Mouse (Mus musculus): ENCODE results near the gene Zmynd10.

The Zmynd10 gene

DNA sequence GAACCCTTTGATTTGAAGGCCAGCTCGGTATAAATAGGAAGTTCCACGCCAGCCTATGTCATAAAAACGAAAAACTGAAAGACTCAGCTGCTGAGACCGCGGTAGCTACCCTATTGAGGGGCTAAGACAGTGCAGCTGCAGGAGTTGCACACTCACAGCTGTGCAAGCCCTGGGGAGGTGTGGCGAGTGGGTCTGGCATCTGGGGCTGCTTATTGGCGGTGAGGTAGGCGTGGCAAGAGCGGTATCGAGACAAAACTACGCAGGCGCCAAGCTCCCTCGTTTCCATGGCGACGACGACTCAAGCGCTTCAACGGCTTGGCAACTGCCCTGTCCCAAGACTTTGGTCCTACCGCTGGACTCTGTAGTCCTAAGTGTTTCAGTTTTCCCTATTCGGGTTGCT lies at the start of gene Zmynd10:
Gene Zmynd10 (plus strand): TSS at position 273 of the 400 bp plus-strand sequence.
- CTCF ChIA-PET: interaction anchor here (0.6 kb wide), 1 partner anchor 277 kb away, joined by 16 read pairs; no protein-coding TSS in a partner anchor

DNA sequence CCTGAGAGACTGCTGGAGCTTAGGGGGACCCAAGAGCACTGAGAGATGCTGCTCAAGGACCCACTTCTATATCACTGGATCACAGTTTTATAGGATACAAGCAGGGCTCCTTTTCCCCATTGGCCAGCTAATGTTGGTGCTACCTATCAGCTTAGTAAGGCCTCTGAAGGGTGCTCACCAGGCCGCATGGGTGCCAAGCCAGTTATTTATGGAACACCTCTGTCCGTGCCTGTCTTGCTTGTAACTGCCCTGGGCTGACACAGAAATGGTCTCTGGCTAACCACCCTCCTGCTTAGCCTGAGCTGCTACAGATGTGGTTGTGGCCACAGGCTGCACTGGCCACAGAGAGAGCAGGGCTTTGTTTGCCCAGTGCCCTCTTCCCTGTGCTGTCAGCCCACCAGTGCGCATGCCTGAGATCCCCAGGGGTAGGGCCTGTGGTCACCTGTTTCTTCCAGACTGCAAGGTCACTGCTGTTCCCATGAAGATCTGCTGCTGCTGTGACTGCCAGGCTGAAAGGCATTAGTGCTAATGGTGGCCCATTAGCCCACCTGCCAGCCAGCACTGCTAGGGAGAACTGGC lies 46.3 kb upstream of the Zmynd10 start:
- CTCF ChIA-PET: interaction anchor here (0.9 kb wide), 1 partner anchor 30 kb away, joined by 3 read pairs; no protein-coding TSS in a partner anchor

DNA sequence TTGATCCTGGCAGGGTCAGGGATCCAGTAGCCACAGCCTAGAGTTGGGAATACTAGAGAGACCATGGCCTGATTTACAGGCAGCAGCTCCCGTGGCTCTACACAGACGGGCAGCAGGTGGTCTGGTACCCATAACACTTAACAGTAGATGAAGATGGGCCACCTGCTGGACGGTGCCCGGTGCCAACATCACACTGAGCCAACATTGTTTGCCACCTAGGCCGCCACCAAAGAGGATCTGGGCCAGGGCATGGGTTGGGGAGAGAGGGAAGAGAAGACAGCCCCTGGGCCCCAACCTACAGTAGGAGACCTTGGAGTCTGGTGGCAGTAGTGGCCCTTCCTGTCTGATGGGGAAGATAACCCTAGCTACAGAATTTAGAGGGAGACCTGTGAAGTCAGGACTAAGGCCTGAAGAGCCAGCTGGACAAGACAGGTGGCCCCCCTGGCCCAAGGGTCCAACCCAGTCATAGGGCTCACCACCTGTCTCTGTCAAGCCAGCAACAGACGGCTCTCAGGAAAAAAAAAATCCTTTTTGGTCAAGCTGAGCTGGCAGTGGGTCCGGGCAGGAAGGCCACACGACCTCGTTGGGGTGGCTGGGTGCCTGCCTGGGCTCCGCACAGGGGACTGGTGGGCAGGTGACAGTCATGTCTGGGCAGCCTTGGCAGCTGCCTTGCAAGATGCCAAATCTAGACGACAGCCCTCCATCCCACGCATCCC lies 44.8 kb upstream of the Zmynd10 start:
- CTCF ChIA-PET: no interaction called here

DNA sequence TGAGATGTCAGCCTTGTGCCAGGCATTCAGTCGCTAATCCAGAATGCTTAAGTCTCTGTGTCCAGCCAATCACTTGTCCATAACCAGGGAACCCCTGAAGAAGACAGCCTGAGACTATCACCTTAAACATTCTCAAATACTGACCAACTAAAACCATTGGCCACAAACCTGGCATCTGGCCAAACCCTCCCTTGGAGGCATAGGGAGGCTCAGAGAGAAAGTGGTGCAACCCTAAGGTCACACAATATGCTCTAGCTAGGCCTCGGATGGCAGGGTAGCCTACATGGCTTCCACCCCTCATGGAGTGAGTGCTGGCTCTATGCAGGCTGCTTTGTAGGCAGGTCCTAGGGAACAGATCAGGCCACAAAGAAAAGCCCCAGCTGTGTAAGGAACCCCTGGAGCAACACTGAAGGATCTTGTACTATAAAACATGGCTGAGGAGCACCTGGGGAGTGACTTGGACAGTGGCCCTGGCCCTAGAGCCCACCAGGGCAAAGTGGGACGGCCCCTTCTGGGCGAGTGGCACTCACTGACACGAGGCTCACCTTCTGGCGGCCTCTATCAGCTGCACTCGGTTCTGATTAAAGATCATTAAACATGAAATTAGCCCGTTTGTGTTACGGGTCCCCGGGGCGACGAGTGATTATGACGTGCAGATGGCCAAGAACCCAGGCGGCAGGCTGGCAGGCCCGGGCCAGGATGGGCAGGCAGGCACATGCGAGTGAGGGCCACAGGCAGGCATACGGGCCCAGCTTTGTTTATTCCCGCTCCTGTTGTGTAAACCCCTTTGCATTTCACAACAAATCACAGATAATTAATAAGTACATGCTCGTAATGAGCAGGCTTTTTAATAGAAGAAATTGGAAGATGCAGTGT lies 42.2 kb upstream of the Zmynd10 start:
- CTCF ChIA-PET: no interaction called here

DNA sequence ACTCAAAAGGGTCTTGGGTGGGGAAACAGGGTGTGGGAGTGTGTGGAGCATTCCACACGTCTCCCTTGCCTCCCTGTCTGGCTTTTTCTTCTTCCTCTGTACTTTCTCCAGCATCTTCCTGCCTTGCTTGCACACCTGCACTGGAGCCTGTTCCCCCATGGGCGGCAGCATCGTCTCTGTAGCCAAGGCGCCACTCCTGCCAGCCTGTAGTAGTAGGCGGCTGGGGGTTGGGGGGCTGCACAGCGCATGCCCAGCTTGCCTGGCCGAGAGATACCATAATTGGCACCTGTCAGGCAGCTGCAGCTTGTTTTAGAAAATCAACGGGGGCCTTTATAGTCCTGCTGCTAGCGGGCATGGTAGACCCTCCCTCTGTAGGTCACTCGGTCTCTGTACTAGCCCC lies 38.8 kb upstream of the Zmynd10 start:
- CTCF ChIA-PET: no interaction called here

DNA sequence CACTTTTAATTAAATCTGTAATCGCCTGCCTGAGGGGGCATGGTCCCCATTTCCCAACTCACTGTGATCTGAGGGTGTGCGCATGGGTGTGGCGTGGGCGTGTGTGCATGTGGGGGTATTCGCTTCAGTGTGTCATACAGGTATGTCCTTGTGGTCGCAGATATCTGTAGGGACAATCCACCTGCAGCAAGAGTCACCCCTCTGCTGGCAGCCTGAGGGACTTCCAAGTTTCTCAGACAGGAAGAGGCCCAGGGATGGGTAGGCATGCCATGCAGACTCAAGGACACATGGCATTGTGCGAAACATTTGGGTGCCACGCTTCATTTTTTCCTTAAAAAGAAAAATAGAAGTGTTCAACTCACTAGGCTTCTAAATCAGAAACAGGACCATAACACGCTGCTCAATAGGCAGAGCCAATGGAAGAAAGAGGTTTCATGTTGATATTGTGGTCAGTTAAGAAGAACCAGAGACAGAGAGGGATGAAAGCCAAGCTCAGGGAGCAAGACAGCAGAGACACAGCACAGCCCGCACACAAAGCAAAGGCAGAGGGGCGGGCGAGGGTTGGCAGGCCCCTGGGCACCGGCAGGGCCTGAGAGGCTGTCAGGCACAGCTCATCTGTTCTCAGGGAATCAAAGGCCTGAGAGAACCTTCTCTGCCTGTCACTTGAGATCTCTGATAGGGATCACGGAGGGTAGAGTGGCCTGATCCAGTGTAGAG lies 36.6 kb upstream of the Zmynd10 start:
- CTCF ChIA-PET: no interaction called here

DNA sequence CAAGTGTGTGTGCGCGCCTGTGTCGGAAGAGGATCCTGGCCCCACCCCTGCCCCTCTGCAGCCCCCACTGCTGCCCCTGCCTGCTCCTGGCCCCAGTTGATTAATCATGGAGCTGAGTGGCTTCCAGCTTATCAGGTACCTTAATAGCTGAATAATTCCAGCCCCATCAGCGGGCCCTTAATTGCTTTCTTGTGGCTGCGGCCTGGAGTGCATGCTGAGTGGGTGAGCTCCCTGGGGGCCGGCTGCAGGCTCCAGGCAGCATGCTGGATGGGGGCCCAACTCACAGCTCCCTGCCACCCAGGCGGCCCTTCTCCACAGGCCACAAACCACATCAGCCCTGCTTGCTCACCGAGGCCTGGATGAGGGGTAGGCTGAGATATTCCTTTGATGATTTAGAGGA lies 35.7 kb upstream of the Zmynd10 start:
- CTCF ChIA-PET: interaction anchor here (0.7 kb wide), 1 partner anchor 1271 kb away, joined by 4 read pairs; no protein-coding TSS in a partner anchor

DNA sequence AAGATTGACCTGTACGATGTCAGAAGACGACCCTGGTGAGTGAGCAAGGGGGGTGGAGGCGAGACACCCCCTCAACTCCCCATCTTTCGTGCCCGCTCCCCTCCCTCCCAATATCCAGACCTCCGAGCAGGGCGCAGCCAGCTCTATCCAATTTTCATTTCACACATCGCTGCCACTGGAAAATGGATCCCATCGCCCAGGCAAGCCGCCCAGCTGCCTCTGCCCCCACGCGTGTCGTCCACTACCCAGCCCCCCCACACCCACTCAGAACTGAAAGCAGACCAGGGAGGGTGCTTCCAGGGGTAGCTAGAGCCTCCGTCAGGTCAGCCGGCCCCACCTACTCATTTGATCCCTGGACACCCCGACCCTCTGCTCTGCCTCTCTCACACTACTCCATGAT lies 34.8 kb upstream of the Zmynd10 start:
- CTCF ChIA-PET: no interaction called here

DNA sequence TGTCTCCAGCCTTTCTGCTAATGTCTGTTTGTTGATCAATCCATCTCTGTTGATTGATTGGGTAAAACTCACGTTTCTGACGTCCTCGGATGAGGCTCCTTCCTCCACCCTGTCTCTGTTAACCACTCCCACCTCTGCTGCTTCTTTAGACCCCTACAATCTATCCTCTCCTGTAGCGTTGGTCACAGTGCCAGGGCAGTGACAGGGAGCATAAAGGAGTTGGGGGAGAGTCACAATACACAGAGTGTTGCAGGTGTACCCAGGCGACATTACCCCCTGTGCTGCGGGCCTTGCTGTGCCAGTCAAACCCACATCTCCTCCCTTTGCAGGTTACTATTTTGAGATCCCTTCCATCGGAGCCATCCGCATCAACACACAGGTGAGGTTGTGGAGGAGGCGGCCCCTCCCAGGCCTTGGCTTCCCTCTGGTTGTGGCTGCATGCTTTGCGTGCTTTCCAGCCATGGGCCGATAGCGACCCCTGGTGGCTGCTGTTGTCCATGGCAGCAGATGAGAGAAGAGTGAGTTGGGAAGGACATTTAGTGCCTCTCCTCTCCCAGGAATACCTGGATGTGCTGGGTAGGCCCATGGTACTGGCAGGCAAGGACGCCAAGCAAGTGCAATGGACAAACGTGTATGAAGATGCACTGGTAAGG lies 32.7 kb upstream of the Zmynd10 start:
- CTCF ChIA-PET: no interaction called here

DNA sequence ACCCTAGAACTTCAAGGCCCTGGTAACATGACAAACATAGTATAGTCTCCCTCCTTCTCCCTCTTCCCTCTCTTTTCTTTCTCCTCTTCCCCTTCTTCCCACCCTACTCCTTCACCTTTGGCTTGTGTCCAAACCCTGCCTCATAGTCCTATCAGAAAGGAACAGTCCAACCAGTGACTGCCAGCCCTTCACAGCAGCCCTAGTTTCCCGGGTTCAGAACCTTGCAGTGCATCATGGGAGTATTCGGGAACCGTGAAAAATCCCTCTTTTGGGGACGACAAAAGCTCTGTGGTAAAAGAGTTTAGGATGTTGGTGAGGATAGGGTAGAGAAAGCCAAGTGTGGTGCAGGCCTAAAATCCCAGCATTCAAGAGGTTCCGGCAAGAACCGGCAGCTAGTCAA lies 26.8 kb upstream of the Zmynd10 start:
- CTCF ChIA-PET: interaction anchor here (0.7 kb wide), 1 partner anchor 152 kb away, joined by 5 read pairs; no protein-coding TSS in a partner anchor

DNA sequence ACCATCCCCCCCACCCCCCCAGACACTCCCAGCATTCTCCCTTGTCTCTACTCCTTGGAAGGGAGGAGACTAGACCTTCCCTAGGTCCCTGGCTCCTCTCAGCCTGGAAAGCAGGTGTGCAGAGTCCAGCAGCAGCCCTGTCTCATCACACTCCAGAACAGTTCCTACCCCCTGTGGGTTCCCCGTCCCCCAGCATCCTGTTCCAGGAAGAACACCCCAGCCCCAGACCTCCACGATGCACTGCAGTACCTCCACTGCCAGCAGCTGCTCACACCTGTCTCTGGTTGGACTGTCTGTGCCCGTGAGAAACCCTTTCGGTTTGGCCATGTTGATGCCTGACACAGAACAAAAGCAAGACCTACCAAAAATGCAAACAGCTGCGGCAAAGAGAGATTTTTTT lies 25.9 kb upstream of the Zmynd10 start:
- CTCF ChIA-PET: interaction anchor here (0.7 kb wide), 1 partner anchor 153 kb away, joined by 5 read pairs; no protein-coding TSS in a partner anchor

DNA sequence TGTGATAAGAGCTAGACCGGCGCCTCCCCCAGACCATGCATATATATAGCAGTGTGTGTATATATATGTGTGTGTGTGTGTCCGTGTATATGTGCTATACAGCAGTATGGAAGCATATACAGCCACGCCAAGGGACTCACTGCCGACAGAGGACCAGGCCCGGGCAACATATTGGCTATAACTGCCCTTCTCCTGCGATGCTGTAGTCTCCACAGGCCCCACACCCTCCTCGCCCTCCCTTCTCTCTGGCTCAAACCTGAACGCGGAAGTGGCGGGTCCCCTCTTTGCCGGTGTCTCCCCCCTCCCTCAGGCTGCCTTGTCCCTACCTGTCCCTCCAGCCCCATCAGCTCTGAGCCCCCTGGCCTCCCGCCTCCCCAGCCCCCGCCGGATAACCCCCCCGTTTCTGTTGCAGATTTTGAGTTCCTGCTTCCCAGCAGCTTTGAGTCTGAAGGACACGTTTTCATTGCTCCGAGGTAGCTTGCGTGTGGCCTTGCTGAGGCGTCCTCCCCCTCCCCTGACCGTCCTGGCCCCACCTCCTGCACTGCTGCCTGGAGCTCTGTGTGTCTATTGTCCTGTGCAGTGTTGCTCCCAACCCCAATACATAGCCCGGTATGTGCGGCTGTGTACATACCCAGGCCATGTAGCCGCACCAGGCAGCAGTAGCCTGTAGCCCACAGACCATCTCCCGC lies 25.2 kb upstream of the Zmynd10 start:
- CTCF ChIA-PET: no interaction called here

DNA sequence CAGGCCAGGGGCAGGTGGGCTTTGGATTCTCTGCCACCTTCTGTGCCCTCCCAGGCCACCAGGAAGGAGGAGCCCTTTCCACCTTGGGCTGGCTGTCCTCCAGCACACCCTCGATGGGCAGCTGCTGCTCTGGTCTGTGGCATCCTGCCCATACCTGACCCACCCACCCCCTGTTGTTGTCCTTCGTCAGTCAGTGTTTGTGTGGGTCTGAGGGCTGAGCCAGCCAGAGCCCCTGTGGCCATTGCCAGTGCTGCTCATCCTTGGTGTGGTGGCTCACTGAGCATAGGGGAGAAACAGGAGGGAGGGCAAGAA lies 24.7 kb upstream of the Zmynd10 start:
- CTCF ChIA-PET: no interaction called here

DNA sequence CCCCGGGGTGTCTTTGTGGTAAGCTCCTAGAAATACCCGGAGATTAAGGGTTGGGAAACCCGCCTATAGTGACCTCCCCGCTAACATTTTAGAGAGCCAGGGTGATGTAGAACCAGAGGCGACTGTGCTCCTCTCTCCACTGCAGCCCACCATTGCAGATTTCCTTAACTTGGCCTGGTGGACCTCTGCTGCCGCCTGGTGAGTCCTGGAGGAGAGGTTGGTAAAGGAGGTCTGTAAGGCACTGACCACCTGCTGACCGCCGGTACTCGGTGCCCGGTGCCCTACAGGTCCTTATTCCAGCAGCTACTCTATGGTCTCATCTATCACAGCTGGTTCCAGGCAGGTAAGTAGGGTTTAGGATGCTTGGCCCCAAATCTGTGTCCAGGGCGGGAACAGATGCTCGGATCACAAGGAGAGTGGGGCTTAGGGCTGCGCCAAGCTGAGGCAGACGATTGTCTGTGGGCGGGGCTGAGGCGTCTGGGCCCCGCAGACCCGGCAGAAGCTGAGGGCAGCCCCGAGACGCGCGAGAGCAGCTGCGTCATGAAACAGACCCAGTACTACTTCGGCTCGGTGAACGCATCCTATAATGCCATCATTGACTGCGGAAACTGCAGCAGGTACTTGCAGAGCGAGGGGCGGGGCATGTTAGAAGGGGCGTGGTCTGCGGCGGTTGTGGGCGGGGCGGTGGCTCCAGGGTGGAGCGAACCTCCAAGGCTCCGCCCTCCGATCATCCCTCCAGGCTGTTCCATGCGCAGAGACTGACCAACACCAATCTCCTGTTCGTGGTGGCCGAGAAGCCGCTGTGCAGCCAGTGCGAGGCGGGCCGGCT lies 20.7 kb upstream of the Zmynd10 start:
- CTCF ChIA-PET: no interaction called here

DNA sequence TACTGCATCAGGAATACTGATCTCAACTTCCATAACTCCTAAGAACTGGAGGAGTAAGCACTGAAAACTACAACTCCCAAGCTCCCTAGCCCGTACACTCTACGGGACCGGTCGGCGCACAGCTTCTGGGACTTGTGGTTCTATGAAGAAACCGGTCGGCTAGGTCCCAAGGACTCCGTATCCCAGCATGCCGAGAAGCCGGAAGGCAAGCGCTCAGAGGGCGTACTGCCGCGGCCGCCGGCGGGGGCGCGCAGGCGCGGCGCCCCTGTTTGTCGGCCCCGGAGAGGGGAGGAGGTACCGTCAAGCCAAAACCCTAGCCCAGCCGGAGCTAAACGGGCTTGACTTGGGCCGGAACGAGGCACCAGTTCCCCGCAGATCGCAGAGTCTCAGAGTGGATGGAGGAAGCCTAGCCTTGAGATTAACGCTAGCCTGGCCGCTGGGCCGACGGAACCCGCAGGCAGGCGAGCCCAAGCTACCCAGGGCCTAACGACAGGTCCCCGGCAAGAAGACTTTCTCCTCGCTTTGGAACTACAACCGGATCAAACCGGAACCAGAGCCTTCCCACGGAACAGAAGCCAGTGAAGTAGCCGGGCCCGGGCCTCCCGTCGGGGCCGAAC lies 13.2 kb upstream of the Zmynd10 start, which contains the start of gene Tmem115:
Gene Tmem115 (plus strand): TSS at position 155 of the 617 bp plus-strand sequence.
- CTCF ChIA-PET: no interaction called here

DNA sequence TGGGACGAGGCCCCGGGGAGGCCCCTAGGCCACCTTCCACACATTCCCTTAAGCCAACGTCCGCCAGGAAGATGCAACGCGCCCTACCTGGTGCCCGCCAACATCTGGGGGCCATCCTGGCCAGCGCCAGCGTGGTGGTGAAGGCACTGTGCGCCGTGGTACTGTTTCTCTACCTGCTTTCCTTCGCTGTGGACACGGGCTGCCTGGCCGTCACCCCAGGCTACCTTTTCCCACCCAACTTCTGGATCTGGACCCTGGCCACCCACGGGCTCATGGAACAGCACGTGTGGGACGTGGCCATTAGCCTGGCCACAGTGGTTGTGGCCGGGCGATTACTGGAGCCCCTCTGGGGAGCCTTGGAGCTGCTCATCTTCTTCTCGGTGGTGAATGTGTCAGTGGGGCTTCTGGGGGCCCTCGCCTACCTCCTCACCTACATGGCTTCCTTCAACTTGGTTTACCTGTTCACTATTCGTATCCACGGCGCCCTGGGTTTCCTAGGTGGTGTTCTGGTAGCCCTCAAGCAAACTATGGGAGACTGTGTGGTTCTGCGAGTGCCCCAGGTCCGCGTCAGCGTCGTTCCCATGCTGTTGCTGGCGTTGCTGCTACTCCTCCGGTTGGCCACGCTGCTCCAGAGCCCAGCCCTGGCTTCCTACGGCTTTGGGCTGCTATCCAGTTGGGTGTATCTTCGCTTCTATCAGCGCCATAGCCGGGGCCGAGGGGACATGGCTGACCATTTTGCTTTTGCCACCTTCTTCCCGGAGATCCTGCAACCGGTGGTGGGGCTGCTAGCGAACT lies 12.5 kb upstream of the Zmynd10 start:
- CTCF ChIA-PET: no interaction called here

DNA sequence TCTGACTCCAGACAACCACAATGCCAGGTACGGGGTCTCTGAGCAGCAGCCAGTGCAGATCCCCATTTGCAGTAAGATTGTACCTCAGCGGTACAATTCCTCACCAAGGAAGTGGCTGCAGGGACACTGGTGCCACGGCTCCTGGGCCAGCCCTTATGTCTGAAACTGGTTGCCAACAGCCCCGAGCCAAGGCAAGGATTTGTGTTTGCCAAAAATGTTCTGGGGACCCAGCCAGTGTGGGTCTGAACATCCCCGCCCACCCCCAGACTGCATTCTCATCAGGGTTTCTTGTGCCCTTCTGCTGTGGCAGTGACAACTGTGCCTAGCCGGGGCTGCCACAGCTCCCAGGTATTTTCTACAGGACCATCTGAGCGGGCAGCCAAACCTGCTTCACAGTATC lies 8.9 kb upstream of the Zmynd10 start:
- CTCF ChIA-PET: no interaction called here

DNA sequence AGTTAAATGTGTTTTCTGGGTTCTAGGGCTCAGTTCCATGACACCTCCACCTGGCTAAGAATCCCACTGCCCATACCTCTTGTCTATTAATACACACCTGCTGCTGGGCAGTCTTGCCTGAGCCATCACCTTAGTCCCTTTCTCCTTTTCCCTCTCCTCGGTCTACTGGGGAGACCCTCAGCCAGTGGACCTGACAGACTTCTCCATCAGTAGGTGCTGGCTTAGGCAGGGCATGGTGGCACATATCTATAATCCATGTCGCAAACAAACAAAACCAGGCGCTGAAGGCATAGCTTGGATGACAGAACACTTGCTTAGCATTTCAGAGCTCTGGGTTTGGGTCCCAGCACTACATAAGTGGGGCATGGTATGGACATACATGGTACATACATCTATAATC lies 8.4 kb upstream of the Zmynd10 start:
- CTCF ChIA-PET: no interaction called here

DNA sequence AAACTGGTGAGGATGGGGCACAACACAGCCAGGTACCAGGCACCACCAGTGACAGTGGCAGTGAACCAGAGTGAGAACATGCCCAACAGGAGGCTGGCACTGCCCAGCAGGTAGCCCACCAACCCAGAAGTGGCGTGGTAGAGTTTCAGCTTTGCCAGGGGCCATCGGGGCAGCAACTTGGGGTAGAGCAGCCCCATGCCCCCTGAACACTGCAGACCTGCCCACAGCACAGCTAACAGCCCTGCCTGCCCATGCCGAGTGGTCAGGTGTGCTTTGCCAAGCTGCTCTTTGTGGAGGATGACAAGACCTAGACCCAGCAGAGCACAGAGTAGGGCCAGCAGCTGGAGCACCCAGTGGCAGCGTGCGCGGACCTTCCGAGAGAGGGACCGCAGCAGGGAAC lies 7.2 kb upstream of the Zmynd10 start:
- CTCF ChIA-PET: no interaction called here

Measured in spleen, embryonic (tissue).